Mouse (Mus musculus): Measurements from ENCODE around the gene Bptf. TPM values are rescaled to one million over a fixed set of nuclear protein-coding genes. Genes with fewer than 3 reads are reported as not detected.
"Not testable (repeated sequence)": the region's sequence is repeated elsewhere in the genome, so short reads cannot be mapped to it uniquely, and the experiment has no call there.

Bptf gene
- total RNA-seq, 2 experiments from 2014 or later, result 88.8 to 90.4 TPM

DNA sequence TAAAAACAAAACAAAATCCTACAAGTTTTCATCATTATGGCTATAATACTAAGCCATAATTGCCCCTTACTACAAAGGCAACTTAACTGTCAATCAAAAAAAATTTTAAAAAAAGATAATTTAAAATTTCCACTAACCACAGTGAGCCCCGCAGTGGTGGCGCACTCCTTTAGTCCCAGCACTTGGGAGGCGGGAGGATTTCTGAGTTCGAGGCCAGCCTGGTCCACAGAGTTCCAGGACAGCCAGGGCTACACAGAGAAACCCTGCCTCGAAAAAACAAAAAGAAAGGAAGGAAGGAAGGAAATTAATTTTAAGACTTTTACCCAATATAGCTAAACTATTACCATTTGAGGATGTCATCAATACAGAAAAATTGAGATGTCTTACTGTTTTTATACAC lies 134.0 kb downstream of the Bptf start:
- intact Hi-C loops (cut with DNase I), result no loop called here
- no peak for DNase-seq

DNA sequence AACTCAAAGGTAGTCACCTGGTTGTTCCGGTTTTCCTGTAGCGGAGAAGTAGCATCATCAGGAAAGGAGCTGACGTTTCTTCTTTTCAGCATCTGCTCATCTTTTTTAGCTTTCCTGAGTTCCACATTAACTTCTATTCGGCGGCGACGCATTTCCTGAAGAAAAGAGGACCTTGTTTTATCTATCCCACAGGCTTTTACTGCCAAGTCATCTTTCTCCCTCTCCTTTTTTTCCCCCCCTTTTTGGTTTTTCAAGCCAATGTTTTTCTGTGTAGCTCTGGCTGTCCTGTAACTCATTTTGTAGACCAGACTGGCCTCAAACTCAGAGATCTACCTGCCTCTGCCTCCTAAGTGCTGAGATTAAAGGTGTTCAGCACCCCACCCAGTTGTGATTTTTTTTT lies 135.4 kb downstream of the Bptf start:
- DNase-seq; intact Hi-C loops (cut with DNase I): not testable (repeated sequence)

DNA sequence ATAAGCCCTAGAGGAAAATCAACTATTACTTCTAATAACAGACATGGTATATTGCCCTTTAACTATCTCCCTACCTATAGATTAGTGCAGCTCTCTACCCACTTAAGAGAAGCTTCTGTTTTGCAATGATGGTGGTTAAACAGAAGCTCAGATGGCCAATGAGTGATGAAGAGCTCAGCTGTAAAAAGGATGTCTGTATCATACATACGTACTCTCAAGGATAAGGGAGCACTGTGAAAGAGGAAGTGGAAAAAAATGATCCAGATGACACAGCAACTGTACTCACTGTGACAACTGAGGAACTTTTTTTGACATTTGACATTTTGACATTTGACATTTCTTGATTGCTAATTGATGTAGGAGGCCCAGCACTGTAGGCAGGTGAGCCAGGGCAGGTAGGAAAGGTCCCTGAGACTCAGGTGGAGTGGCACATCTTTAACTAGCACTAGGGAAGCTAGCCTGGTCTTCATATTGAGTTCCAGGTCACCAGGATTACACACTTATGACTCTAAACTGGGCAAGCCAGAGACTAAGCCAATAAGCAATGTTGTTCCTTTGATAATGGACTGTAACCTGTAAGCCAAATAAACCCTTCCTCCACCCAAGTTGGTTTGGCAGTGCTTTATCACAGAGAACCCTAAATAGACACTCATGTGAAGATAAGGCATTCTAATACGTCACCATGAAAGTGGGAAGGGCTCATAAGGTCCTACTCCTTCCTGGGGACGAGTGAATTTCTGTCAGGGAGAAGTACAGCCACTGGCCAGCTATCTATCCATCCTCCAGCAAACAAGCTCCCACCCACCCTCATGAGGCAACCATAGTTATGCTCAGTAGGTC lies 137.5 kb downstream of the Bptf start:
- intact Hi-C loops (cut with DNase I), result no loop called here
- no peak for DNase-seq

DNA sequence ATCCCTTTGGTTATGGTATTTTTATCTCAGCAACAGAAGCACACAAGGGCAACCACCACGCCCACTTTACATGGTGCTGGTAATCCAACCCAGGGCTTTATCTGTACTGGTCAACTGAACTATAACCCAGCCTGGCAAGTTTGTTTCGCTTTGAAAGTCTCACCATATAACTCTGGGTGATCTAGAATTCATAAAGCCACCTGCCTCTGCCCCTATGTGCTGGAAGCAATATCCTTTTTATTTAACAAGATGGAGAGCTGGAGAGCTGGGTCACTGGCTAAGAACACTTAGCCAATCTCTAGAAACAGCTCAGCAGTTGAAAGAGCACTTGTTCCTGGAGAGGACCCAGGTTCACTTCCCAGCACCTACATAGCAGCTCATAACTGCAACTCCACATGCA lies 144.5 kb downstream of the Bptf start:
- DNase-seq, result no peak
- intact Hi-C loops (cut with DNase I), result no loop called here

DNA sequence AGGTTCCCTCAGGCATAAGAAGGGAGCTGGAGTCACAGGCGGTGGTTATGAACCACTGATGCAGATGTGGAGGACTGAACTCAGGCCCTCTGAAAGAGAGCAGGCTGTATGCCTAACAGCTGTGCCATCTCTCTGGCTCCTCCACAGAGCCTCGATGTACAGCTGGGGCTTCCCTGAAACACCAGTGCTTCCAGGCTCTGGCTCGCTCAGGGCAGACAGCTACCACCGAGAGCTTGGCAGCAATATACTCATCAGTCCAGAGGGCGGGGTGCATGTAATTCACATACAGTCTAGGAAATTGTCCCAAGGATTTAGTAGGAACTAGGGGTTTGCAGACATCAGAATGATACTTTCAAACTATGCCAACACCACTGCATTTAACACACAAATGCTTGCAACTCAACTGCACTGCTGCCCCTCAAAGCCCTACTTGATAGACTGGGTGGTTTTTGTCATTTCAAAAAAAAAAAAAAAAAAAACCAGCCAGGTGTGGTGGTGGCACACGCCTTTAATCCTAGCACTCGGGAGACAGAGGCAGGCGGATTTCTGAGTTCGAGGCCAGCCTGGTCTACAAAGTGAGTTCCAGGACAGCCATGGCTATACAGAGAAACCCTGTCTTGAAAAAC lies 145.8 kb downstream of the Bptf start:
- intact Hi-C loops (cut with DNase I); DNase-seq: not testable (repeated sequence)

Other genes starting within 250 kb of the Bptf start
- 10 to 100 TPM; 45.6 to 48.6 TPM for gene Smurf2, start 211.4 kb downstream of the Bptf start, total RNA-seq (2021)
- 10 to 100 TPM; 43.4 to 53.2 TPM for gene Kpna2, start 132.6 kb downstream of the Bptf start, total RNA-seq (2021)
- 1 to 10 TPM; 4.2 to 4.7 TPM for gene 1810010H24Rik, start 106.4 kb downstream of the Bptf start, total RNA-seq (2021)
- 10 to 100 TPM; 33.0 to 35.2 TPM for gene Nol11, start 57.3 kb upstream of the Bptf start, total RNA-seq (2021)

Measured in left cerebral cortex, postnatal 4 days (tissue).